Mouse (Mus musculus) heart, adult 9 months (tissue): ENCODE data around the gene Fhod1.

Source experiments
- DNase-seq, 2 experiments: peaks; one replicate each; pipeline ENCODE4 v3.0.0; 2022; ENCODE audit warnings: low spot score in 2 of 2

Gene Fhod1

DNA sequence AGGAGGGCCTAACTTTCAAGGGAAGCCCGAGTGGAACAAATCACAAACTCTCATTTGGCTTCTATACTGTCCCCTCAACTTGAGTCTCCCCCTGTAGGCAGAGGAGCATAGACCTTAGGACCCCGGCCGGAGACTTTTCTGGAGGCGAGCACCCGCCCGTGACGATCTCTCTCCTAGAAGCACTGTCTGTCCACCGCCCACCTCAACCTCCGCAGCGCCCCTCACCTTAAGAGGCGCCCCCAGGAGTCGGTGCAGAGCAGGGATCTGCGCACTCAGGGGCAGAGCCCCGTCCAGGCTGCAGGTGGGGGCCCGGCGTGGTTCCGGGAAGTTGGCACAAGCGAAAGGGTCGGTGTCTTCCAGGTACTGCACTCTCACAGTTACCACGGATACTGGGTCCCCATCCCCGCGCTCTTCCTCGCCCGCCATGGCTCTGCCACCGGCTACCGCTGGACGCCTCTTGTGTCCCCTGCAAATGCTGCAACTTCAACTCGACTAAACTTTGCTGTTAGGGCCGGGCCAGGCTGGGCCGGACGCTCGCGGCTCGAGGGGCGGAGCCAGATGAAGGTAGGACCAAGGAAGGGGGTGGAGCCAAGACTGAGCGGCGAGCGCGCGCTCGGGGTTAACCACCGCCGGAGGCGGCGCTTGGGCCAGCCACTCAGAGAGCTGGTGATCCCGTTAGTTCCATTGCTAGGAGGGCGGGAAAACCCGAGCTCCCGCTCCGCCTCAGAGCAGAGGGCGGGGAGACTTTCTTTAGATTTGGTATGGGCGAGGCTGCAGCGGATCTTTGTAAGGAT is at the start of gene Fhod1:
Gene Fhod1, minus strand, starts transcription at position 526 of the 794 bp plus-strand sequence.
- peak; percentile 95 to 96 for DNase-seq

DNA sequence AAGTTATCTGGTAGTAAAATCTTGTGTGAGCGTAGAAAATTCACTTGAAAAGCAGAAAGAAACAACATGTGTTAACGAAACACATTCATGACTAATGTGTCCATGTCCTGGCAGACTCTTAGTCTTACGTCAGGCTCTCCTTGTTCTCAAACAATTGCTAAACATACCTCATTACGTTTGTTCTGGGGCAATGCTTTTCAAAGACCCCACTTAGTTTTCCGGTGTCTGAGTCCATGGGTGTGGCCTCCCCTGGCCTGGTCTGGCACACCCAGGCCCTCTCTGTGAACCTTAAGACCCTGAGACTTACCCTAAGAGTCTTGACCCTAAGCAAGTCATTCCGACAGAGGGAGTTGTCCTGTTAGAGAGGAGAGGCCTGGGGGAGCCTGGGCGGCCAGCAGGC is 46.2 kb upstream of the Fhod1 start:
- DNase-seq: no peak

DNA sequence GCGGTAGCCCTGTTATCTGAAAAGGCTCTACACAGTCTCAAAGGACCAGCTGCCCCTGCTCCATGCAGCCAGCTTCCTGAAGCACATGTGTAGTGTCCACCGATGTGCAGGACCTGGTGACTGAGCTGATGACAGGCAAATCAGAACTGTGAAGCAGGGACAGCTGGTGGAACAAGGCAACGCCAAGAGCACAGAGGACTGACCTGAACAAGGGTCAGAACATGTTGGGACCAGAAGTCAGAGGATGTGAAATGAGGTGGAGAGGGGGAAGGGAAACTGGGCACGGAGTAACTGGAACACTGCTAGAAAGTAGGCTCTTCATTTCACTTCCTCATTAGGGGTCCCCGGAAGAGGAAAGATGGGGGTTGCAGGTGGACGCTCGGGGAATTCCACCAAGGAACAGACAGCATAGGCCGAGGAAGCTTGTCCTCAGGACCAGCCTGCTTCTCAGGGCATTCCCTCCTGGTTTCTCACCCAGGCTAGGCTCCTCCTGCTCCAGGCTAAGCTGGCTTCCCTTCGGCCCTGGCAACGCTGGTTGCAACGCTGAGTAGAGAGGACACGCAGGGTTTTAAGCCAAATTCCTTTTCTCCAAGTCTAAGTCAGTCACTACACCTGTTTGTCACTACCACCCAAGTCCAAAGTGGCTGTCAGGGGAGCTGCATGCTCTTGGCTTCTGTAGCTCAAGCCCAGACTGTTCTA is 45.5 kb upstream of the Fhod1 start:
- DNase-seq: peak; percentile 26 to 51

DNA sequence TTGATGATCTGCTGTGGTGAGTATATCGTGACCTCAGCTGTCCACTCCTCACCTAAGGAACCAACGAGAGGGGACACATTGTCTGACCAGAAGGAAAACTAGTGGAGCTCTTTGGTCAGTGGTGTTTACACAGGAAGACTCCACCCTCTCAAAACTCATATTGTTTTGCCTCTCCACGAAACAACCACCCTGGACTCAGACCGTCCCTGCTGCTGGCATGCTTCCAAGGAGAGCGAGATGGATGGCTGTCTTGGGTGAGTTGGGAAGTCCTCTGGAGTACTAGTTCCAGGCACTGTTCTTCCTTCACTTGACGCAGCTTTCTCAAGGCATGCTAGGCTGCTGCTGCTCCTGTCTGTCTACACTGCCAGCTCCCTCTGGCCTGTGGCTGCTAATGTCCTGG is 41.3 kb upstream of the Fhod1 start:
- DNase-seq: peak; percentile 41 to 62

DNA sequence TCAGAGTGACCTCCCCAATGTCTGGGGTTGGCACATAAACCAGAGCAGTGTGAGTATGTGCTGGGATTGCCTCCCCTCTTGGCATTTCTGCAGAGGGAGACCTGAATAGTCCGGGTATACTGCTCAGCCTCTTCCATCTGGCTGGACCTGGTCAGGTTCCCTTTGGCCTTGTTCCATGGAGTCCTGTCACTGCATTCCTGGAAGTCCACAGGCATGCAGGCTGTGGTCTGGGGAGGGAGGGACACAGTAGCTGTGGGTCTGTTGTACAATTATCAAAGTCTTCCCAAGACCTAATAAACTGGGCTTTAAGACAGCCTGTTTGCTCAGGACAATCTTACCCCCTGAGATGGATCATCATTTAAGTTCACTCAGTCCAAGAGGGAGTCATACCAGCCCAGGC is 39.4 kb upstream of the Fhod1 start:
- DNase-seq: no peak

DNA sequence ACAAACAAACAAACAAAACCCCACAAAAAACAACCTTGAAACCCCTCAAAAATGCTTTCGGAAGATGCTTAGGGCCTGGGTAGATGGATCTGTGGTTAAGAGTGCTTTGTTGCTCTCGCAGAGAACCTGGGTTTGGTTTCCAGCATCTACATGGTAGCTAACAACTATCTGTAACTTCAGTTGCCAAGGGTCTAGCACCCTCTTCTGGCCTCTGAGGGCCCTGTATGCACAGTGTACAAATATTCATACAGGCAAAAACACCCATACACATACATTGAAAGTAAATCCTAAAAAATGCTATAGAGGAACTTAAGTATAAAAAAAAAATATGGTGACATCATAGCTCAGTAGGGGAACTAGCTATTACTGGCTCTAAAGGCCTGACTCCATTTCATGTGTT is 36.3 kb upstream of the Fhod1 start:
- DNase-seq: no peak

DNA sequence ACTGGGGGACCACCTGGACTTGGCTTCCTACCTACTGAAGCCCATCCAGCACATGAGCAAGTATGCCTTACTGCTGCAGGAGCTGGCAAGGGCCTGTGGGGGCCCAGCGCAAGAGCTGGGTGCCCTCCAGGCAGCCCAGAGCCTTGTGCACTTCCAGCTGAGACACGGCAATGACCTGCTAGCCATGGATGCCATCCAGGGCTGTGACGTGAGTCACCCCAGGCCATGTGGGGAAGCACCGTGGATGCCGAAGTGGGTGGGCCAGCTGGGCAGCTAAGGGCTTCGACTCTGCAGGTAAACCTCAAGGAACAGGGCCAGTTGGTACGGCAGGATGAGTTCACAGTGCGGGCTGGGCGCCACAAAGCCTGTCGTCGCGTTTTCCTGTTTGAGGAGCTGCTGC is 32.6 kb upstream of the Fhod1 start:
- no peak for DNase-seq

DNA sequence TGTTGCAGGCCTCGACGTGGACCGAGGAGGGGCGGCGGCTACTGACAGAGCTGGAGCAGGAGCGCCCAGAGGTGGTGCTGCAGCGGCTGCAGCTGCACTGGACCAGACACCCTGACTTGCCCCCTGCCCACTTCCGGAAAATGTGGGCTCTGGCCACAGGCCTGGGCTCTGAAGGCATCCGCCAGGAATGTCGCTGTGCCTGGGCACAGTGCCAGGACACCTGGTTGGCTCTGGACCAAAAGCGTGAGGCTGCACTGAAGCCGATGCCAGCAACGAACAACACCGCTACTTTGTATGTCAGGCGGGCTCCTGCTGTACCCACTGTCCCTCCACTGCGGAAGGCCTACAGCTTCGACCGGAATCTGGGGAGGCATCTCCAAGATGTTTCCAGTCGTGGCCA is 30.9 kb upstream of the Fhod1 start:
- peak in 1 of 2 experiments; percentile 29 for DNase-seq

DNA sequence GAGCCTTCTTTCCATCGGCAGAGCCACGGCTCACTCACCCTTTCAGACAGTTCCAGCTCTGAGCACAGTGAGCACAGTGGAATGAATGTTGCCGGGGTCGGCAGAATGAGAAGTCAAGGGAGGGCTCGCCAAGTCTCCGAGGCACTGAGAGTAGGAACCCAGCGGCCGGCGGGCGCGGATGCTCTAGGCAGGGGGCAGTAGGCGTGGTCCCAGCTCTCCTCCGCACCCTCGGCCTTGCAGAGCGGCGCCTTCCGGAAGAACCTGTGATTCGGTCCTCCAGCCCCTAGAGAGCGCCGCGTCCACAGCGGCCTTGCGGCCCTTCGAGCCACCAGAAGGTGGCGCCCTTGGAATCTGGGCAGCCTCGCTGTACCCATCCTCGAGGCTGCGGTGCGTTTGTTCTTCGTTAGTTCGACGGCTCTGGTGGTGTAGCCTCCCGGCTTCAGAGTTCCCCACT is 26.8 kb upstream of the Fhod1 start:
- DNase-seq: no peak

DNA sequence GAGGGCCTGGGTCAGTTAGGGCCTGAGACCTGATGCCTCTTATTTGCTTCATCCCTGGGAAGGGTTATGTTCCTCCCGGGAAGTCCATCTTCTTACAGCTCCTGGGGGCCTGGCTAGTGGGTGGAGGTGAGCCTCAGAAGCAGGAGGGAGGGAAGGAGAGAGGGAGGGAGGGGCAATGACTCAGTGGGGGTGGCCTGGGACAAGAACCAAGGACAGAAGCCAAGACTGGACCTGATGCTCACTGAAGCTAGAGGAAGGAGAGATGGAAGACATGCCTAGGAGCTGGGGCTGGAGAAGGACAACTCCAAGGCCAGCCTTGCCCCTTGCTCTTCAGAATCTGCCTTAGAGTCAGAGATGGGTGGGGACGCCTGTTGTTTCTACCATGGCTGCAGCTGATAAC is 25.3 kb upstream of the Fhod1 start, which contains the start of gene Plekhg4:
Gene Plekhg4, plus strand, starts transcription at position 243 of the 400 bp plus-strand sequence.
- DNase-seq: no peak

DNA sequence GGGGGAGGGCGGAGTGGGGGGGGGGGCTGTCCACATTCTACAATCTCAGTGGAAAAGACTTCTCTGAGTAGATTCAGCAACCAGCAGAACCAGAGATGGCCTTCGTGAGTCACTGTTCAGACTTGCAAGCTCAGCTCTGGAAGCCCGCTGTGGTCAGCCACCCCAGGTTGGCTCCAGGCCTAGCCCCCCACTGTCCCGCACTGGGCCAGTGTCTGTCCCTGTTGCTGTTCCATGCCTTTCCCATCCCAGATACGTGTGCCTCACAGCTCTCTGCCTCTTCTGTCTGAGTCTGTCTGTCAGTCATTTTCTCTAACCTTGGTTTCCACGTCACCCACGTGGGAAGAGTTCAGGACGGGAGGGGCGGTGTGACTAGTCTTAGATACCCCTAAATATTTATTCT is 24.7 kb upstream of the Fhod1 start:
- DNase-seq: no peak

DNA sequence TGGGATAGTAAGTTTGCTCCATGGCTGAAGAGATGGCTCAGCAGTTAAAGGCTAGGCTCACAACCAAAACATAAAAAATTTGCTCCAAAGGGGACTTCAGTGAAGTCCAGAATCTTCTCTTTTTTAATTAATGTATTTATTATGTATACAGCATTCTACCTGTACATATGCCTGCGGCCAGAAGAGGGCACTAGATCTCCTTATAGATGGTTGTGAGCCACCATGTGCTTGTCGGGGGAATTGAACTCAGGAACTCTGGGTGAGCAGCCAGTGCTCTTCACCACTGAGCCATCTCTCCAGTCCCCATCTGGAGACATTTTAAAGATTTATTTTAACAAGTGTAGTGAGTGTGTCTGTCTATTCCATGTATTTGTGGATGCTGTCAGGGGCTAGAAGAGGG is 19.4 kb upstream of the Fhod1 start:
- no peak for DNase-seq

DNA sequence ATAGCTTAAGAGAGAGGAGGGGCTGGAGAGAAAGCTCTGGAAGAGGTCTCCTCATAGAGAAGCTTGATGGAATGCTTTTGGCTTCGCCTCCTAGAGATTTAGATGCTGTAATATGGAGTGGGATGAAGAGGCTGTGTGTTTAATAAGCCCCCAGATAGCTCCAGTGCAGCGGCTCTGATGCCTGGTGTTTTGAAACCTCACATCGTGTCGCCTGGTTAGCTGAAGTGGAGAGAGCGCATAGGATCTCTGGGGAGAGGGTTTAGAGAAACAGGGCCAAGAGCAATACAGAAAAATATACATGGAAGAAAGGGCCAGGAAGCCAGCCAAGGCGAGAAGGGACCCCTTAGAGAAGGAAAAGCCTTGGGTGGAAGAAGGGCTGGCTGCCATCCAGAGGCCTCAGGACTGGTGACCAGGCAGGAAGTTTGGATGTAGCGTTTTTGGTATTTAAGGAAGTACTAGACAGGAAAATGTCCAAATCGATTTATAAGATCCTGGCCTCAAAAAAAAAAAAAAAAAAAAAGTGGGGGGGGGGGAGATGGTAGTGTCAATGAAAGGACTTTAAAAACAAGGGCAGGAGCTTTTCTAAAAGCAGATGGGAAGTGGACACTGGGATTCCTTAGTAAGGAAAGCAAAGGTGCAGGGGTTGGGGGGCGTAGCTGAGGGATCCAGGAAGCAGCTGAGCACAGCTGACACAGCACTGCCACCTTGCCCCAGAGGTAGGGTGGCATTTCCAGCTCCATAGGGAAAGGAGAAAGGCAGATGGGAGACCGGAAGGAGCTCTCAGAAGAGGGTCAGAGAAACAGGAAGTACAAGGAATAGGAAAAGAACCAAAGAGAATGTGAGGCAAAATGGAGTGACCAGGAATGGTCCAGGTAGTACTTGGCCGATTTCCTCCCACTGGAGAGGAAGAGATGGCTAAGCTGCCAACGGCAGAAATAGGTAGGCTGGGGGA is 14.3 kb upstream of the Fhod1 start:
- peak; percentile 28 to 41 for DNase-seq

DNA sequence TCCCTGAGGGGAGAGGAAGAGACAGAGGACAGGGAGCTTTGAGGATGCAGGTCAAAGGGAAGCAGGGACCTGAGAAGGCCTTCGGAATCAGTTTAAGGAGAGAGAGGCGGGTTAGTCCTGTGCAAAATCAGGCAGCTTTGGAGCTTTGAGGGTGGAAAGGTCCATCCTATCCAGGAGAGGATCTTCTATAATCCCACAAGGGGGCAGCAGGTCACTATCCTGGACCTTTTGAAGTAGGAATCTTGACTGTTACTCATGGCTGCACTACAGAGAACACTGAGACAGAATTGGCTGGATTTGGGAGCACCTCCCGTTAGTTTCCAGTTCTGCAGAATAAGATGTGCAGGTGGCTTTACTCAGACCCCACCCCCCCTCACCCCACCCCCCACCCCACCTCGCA is 11.9 kb upstream of the Fhod1 start:
- no peak for DNase-seq

DNA sequence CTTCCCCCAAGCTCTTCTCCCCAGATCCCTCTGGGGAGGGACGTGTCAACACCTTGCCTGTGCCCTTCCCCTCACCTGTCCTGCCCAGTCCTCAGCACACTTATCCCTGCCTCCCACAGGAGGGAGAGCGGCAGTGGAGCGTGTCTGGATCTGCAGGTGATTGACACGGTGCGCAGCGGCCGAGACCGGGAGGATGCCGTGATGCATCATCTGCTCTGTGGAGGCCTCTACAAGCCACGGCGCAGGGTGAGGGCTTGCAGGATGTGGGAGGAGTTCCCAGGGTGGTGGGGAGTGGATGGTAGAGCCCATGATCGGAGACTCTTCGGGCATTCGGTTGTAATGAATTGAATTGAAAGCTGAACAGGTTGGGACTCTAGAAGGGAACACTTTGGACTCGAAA is 11.5 kb upstream of the Fhod1 start:
- no peak for DNase-seq

DNA sequence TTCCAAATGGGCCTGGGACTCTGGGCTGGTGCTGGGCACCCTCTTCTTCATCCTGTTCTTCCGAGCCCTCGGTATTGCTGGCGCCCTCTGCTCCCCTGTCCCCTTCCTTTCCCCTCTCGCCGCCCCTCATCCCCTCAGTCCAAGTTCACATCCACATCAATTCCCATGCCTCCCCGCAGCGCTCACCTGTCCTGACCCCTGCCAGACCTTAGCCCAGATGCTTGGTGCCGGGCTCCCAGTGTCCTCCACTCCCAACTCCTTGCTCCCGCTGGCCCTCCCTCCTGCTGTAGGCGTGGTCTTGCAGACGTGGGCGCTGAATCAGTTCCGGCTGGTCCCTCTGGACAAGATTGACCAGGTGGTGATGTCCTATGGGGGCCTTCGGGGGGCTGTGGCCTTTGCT is 8.9 kb upstream of the Fhod1 start:
- no peak for DNase-seq

DNA sequence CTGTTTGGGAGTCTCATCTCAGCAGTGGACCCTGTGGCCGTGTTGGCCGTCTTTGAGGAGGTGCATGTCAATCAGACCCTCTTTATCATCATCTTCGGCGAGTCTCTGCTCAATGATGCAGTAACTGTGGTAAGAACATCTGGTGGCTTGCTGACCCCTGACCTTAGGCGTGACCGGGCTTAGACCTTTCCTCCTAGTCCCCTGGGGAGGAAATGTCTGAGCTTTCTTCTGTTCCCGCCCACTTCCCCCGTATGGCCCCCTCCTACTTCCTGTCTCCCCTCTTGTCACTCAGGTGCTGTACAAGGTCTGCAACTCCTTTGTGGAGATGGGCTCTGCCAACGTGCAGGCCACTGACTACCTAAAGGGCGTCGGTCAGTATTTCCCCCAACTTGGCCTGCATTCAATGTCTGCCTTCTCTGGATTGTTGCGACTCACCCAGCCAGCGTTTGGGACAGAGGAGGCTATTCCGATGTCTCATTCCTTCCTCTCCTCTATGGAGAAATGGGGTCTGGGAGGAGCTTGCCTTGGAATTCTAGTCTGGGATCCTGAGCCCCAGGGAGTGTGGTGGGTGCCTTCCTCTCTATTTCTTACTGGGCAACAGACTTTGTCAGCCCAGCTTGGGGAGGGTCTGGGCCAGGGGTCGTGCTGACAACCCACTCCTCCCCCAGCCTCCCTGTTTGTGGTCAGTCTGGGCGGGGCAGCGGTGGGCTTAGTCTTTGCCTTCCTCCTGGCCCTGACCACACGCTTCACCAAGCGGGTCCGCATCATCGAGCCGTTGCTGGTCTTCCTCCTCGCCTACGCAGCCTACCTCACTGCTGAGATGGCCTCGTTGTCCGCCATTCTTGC is 7.6 kb upstream of the Fhod1 start:
- peak; percentile 59 to 67 for DNase-seq

DNA sequence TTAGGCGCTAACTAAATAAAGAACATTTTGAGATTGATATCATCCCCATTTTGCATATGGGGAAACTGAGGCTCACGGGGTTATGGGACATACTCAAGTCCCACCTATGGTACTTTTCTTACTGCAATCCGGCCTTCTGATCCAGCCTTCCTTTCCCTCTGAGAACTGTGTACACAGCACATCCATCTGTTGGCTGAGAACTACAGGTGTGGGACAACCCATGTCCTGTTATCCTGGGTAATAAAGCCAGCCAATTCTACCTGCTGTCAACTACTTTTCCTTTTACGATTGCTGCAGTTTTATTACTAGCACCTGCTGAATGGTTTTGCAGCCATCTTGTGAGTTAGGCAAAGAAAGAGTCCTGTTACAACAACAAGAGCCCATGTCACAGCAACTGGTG is 6.8 kb upstream of the Fhod1 start:
- no peak for DNase-seq

DNA sequence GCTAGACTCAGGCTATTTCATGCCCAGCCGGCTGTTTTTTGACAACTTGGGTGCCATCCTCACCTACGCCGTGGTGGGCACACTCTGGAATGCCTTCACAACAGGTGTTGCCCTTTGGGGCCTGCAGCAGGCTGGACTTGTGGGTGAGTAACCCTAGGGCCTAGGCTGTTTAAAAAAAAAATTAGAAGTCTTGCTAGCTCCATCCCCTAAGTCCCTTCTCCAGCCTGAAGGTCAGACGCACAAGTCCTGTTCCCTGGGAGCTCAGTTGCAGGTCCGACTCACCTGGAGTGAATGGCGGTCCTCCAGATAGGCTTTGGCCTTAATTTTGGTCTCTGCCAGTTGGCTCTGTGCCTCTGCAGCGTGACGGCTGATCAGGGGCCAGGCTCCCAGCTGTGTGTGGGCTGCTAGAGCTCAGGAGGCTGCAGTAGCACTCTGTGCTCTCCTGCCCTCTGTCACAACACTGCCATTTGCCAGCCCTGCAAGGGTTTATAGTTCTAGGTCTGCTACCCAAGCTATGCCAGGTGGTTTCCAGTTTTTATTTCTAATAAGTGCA is 5.9 kb upstream of the Fhod1 start:
- DNase-seq: no peak

DNA sequence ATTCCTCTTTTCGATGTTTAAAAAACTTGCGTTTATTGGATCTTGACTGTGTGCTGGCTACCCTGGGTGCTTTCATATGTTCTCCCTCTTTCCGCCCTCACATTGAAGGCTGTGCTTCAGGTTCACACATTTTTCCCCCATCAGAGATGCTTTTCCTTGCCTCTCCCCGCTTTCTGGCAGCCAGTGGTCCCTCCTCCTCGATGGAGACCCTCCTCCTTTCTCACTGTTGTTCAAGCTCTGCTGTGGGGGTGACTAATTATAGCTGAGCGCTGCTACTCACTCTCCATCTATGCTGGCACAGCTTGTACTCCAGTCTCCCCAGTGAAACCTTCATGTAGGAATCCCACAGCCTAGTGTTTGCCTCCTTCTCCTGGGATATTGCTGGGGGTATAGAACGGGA is 2.4 kb upstream of the Fhod1 start:
- DNase-seq: no peak
